Mouse (Mus musculus) frontal cortex, postnatal 14 days (tissue): ENCODE measurements around the gene Ino80.

Experiments used
- DNase-seq, 2 experiments: peaks; one replicate each; pipeline ENCODE4 v3.0.0; 2022; ENCODE audit warnings: low spot score in 2 of 2

Gene Ino80

DNA sequence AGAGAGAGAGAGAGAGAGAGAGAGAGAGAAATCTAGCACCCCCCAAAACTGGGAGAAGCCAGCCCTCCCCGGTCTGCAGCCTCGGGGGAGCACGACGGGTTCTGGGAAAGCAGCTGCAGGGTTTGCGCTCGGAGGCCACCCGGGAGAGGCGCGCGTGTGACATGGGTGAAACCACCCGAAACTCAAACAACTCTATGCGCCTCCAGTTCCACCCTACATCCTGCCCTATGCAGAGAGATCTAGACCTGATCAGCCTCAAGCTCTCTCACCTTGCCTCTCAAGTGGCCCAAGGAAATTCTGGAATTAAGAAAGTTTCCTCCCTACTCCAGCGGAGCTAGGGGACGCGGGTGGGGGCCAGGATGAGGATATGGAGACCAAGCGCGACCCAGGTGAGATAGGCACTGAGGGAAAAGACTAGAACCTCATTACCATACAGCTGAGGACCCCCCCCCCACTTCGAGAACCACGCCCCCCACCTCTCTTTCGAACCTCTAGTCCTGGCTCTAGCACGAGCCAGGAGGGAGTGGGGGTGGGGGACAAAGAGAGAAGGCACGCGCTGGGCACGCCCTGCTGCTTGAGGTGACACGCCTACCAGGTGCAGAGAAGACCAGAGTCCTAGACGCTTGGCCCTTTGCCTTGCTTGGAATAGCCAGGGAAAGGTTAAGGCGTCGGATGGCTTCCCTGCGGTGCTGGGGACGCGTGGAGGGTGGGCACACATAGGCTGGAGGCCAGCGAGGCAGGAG lies 152.7 kb downstream of the Ino80 start:
- DNase-seq = no peak

- DNase-seq = no peak
Observed at GRCm38 (mm10) chr2:119323866-119324575, 153.5 kb downstream of the Ino80 start.
